Mouse (Mus musculus): ENCODE results near the gene Vmn1r83.

The Vmn1r83 gene

DNA sequence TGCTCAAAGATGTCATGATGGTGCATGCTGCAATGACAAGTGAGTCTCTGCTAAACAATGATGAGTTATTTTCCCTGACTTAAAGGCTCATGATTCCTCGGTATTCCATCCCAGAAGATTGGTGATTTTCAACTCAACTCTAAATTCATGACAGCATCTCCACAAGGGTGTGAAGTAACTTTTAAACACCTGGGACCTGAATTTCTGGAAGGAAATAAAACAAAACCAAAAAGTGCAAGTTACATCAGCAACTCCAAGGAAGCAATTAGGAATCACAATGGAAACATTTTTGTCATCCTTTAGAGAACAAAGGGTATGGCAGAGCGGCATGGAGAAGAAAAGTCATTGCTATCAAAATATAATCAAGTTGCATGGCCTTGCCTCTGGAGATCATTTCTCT is at the start of gene Vmn1r83:
Gene Vmn1r83 (minus strand): TSS at position 101 of the 400 bp plus-strand sequence.
- DNase-seq = no peak

DNA sequence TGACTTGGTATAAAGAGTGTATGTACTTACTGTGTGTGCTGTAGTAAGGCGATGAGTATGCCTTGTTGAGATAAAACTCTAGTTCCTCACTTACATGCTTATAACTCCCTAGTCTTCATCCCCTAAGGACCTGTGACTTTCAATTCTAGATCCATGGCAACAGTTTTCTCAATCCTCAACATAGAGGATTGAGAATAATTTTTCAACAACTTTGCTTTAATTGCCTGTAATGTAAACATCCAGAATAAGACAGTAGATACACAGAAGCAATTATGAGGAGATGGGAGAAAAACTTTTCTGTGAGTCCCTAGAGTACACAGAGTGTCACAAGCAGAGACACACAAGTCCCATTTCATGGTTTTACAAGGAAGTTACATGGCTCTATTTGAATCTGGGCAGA is 39.9 kb upstream of the Vmn1r83 start, which contains the start of gene Vmn1r84:
Gene Vmn1r84 (minus strand): TSS at position 101 of the 400 bp plus-strand sequence.
- DNase-seq = no peak

DNA sequence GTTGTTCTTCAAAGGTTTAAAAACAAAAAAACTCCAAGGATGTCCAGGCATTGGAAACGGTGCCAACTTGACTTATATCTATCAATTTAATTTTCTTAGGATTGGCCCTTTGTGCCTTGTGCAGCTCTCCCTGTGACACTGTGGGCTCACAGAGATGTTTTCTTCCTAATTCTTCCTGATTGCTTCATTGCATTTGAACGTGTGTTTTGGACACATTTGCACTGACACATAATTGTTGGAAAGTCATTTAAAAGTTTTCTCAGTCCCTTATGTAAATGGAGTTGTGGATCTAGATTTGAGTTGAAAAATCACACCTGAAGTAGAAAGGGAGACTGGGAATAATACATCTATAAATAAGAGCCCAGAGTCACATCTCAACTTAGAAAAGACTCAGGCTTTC is 29.2 kb downstream of the Vmn1r83 start, which contains the start of gene Vmn1r82:
Gene Vmn1r82 (plus strand): TSS at position 301 of the 400 bp plus-strand sequence.
- DNase-seq = no peak
